Mouse (Mus musculus) mesoderm, embryonic 11.5 days (tissue): ENCODE results near the gene Arhgap23.

Experiments
- DNase-seq: peaks from one replicate; pipeline ENCODE4 v3.0.0-alpha.2; 2012; ENCODE audit warnings: low read depth, low spot score

The Arhgap23 gene

DNA sequence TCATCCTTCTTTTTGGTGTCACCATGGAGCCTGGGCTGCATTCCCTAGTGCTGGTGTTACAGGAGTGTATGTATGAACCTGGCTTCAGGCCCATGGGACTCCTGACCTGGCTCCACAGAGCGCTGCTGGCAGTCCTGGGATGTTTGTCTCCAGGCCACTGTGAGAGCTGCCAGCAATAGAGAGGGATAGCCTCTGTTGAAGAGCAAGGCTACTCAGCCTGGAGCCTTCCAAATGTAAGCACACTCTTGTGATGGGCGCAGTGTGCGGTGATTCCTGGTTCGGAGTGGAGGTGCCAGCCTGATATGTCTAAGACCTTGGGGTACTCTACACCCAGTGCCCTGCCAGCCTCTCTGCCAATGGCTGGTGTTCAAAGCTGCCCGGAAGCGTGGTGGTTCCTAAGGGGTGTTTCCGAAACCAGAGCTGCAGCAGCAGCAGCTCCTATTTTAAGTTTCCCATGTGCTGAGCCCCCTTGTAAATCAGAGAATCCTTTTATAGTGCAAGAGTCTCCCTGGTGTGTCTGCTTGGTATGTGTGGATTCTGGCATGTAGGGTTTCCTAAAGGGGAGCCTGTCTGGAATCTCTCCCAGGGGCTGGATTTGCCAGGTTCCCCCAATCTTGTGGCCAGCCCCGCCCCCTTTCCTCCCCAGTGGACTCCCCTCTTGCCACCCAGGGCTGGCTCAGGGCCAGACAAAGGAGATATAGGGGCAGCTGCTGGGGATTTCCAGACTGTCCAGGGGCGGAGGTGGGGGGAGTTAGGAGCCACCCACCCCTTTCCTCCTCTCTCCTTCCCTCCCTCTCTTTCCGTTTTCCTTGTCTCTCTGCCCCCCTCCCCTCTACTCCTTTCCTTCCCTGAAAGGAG is 9.0 kb upstream of the Arhgap23 start:
- DNase-seq, result no peak

DNA sequence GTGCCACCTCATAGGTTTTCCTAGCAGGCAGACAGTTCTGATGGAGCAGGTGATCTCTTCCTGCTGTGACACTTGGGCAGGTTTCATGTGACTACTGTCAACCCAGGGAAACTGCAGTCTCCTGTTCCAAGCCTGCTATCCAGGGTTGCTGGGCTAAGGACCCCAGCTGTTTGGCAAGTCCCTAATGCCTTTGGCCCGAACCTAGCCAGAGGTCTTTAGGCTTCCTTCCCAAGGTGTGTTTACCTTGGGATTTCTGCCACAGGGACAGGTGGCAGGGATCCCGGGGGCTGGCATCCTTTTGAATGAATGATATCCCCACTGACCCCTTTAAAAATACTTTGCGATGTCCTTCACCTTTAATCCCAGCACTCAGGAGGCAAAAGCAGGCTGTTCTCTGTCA is 7.9 kb upstream of the Arhgap23 start:
- DNase-seq, result no peak

DNA sequence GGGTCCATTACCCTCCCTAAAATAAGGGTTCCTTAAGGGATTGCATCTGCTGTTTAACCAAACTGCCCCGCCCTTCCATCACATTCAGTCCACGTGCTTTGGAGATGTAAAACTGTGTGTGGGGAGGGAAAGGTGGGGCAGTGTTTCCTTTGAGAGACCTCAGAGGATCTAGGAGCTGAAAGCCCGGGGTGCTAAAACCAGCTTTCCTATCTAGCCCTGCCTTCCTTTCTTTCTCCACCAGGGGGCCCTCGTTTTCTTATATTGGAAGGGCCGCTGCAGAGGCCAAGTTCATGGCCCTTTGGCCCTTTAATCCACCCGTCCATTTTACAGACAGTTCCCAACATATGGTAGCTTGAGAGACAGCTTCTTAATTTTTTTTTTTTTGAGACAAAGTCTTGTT is 7.2 kb upstream of the Arhgap23 start:
- peak; percentile 77 for DNase-seq

DNA sequence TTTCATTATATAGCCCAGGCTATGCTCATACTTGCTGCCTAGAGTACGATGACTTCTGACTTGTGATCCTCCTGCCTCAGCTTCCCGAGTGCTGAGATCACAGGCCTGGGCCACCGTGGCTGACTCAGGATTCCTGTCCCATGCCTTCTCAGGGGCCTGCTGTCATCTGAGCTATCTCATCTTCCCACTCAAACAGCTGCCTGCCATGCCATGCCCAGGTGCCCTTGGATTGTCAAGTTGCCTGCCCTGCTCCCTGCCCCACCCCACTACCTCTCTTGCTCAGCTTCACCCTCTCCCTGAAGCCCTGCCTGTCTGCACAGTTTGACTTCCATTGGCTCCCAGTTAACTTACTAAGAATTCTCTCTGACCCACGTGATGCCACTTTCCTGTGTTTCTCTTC is 4.4 kb upstream of the Arhgap23 start:
- no peak for DNase-seq

DNA sequence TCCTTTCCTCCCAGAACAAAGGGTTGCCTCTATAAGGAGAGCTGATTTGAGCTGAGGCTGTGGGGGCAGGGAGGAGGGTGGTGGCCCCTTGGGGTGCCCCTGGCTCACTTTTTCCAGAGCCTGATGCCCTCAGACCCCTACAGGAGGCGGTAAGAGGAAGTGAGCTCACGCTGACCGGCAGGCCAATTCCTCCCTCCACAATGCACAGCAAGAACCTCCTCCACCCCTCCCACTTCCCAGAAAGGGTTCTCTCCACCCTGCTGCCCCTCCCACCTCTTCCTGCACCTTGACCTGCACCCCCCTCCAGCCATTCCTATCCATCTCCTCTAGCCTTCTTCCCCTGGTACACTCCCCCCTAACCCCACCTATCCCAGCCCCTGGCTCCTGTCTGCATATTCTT is 3.2 kb upstream of the Arhgap23 start:
- DNase-seq, result no peak

- no peak for DNase-seq
Measured at GRCm38 (mm10) chr11:97412808-97413347, 2.5 kb upstream of the Arhgap23 start.

DNA sequence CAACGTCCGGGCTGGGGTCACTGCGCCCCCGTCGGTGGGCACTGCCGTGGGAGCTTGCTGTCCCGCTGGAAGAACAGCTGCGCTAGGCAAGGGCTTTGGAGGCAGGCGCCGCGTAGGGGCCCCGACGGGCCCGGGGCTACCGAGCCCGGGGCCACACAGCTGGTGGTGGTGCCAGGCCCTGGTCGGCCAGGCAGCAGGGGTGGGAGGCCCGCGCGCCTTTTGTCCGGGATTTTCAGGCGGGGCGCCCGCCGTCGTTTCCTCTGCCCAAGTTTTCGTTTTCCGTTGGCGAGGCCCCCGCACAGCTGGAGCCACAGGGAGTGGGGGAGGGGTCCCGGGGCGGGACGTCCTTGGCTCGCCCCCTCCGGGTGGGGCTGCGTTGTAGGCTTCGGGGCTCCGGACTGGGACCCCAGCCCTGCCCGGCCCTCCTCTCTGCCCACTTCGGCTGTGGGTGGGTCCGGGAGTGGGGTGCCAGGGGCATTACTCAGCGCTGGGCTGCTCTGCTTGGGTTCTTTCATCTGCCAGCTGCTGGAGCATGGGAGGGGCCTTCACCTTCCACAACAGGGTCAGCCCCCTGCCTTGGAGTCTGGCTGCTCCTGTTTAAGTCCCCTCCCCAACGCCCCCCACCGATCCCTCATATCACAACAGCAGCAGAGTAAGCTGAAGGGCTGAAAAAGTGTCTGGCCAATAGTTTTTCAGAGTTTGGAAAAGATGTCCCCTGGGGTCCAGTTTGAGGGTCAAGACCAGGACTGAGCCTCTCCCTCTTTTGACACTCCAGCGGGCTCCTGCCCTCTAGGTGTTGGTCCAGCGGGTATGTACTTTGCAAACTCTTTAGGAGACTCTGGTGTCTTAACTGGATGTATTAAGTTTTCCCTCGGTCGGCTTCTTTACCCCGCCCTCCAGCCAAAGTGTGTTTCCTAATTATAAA is 641 bp downstream of the Arhgap23 start:
- peak; percentile 50 for DNase-seq

DNA sequence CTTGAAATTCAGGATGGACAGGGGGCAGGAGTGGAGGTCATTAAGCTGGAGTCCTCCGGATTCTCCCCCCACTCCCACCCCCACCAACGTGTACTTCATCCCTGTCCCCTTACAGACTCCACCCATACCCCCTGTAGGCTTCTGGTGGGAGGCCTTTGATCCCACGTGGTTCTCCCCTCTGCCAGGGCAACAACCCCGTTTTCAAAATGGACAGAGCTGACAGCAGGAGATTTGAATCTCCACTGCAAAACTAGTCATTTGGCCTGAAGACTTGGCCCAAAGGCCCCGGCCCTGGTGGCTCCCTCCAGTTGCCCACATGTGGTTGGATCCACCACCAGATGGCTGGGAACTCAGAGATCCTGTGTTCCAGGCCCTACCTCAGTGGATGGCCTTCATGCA is 1.3 kb downstream of the Arhgap23 start:
- DNase-seq, result no peak

DNA sequence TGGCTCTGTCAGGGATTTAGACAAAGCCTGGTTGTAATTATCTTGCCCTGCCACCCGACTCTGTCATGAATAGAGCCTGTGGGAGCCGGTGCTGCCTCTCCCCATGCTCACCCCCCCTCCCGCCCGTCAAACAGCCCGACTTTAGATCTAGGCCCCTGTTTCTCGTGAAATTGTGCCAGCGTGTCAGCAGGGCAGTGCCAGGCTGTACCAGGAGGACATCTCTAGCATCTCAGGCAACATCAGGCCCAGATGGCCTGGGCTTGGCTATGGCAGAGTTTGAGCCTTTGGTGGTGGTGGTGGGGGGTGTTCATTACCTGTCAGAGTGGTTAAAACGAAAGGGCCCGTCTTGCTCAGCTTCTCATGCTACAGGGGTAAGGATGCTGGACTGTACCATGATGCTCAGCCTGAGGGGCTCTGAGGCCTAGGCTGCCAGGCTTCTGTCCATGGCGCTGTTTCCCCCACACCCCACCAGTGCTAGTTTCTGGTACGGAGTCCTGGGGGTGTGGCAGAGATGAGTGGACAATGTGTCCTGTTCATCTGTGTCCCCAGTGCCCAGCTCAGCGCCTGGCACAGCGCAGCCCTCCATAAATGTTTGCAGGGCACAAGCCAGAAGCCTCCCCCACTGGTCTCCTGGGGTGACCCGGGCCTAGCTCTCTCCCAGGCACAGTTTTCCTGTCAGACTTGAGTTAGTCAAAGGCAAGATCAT is 3.7 kb downstream of the Arhgap23 start:
- DNase-seq, result no peak

DNA sequence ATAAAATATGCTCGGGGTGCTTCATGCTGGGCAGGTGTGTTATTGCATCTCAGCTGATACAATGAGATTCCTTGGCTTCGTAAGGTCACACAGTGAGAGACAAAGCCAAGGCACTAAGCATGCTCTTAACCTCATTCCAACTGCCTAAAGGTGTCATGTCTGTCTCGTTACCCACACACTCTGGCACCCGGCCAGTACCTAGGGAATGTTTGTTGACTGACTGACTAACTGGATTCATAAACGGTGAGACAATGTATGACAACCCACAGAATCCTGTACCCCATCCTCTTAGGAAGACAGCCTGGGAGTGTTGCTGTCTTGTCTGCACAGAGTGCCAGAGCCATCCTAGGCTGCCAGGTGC is 4.2 kb downstream of the Arhgap23 start:
- DNase-seq, result no peak

- DNase-seq, result no peak
Measured at GRCm38 (mm10) chr11:97422507-97422906, 7.2 kb downstream of the Arhgap23 start.

GRCm38 (mm10) chr11:97424092-97424692 is 8.9 kb downstream of the Arhgap23 start:
- DNase-seq, result no peak

- DNase-seq, result no peak
Measured at GRCm38 (mm10) chr11:97424802-97425201, 9.5 kb downstream of the Arhgap23 start.

GRCm38 (mm10) chr11:97427794-97428725 is 12.7 kb downstream of the Arhgap23 start:
- DNase-seq, result peak; percentile 91

GRCm38 (mm10) chr11:97428726-97429077 is 13.4 kb downstream of the Arhgap23 start:
- DNase-seq, result no peak

DNA sequence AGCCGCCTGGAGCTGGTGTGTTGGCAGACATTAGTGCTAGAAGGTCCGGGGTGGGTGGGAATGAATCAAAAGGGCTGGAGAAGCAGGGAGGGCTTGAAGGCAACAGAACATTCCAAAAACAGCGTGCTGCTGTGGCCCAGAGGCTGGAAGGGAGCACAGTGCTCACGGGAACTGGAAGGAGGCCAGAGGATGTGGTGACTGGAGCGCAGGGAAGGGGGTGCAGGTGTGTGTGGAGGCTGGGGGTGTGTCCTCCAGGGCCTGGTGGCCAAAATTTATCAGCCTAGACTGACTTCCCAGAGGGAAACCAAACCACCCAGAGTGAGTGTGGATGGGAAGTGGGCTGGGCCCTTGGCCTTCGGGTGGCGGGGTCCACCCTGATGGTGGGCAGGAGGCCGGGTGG is 14.3 kb downstream of the Arhgap23 start:
- no peak for DNase-seq

GRCm38 (mm10) chr11:97432015-97432414 is 16.7 kb downstream of the Arhgap23 start:
- DNase-seq, result peak; percentile 47

DNA sequence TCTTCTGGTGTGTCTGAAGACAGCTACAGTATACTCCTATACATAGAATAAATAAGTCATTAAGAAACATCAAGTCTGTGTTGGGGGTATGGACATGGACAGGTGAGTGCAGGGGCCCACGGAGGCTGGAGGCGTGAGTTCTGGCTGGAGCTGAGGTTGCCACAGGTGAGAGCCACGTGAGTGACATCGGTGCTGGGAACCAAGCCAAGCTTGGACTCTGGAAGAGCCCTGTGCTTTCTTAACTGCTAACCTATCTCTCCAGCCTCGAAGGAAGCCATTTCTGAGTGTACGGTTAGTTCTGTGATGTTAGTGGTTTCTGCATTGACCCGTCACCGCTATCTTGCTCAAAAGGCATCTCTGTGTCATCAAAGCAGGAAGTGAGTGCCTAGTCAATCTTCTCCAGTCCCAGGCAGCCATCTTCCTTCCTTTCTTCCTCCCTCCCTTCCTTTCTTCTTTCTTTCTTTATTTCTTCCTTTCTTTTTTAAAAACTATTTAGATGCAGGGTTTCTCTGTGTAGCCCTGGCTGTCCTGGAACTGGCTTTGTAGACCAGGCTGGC is 17.7 kb downstream of the Arhgap23 start:
- no peak for DNase-seq

DNA sequence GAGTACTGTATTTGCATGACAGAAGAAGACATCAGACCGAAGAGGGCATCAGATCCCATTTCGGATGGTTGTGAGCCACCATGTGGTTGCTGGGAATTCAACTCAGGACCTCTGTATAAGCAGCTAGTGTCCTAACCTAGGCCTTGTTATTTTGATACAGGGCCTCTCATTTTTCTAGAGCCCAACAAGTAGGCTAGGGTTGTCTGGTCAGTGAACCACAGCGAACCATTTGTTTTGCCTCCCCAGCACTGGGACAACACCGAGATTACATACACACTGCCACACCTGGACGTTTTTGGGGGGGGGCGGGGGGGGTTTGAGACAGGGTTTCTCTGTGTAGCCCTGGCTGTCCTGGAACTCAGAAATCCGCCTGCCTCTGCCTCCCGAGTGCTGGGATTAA is 18.8 kb downstream of the Arhgap23 start:
- DNase-seq, result no peak
